Mouse (Mus musculus) stomach, embryonic 16.5 days (tissue): ENCODE results near the gene Ccnd3. TPM values are rescaled to one million over a fixed set of nuclear protein-coding genes. Genes with fewer than 3 reads are reported as not detected.
"Not testable (repeated sequence)": the region's sequence is repeated elsewhere in the genome, so short reads cannot be mapped to it uniquely, and the experiment has no call there.

Experiments
- ATAC-seq: fragments of 200-750 bp; cut with Nextera tagmentation; 2 replicates; pipeline ENCODE4 v1.8.0; 2017; ENCODE audit warnings: moderate number of reproducible peaks, moderate TSS enrichment; ENCODE audit not compliant: insufficient read depth, low FRiP score
- H3K27ac ChIP-seq: fragments of 300-500 bp; sonication (generic); 2 replicates; pipeline ENCODE4 v1.5.1; 2014; ENCODE audit warnings: low read length
- H3K27me3 ChIP-seq: fragments of 300-500 bp; sonication (generic); 2 replicates; pipeline ENCODE4 v1.6.1; 2014; ENCODE audit warnings: low read length, control low read depth, mixed read lengths; ENCODE audit not compliant: control insufficient read depth, insufficient read depth
- H3K36me3 ChIP-seq: fragments of 300-500 bp; sonication (generic); 2 replicates; pipeline ENCODE4 v1.6.1; 2014; ENCODE audit warnings: low read length; ENCODE audit not compliant: control insufficient read depth, insufficient read depth
- H3K4me1 ChIP-seq: fragments of 300-500 bp; sonication (generic); 2 replicates; pipeline ENCODE4 v1.6.1; 2014; ENCODE audit warnings: low read length, control low read depth, mixed read lengths; ENCODE audit not compliant: control insufficient read depth, insufficient read depth
- H3K4me2 ChIP-seq: fragments of 300-500 bp; sonication (generic); 2 replicates; pipeline ENCODE4 v1.6.1; 2014; ENCODE audit warnings: low read depth, low read length, mixed read lengths
- H3K4me3 ChIP-seq: fragments of 300-500 bp; sonication (generic); replicated peaks from 2 replicates; pipeline ENCODE4 v1.5.1; 2014; ENCODE audit warnings: mild to moderate bottlenecking, low read length
- H3K9ac ChIP-seq: fragments of 300-500 bp; sonication (generic); 2 replicates; pipeline ENCODE4 v1.6.1; 2014; ENCODE audit warnings: low read length
- H3K9me3 ChIP-seq: fragments of 300-500 bp; sonication (generic); replicated peaks from 2 replicates; pipeline ENCODE4 v1.6.1; 2016; ENCODE audit warnings: low read length, control low read depth; ENCODE audit not compliant: control insufficient read depth
- WGBS: fragments of 180-500 bp; shearing (Covaris S2); extraction: QIAGEN DNeasy Blood & Tissue Kit; methylation state at CpG from one replicate; pipeline ENCODE4 v1.1.7; 2014; 5-methylcytosine and 5-hydroxymethylcytosine counted together
- polyA plus RNA-seq: library from polyadenylated mRNA; unstranded; fragments of >200 nt; fragmentation: Nextera tagmentation; extraction: Ambion mirVana; gene quantifications from 2 replicates; pipeline ENCODE4 v1.2.1, GENCODE M21; 2015

The Ccnd3 gene
- polyA plus RNA-seq, 1 experiment from 2014 or later, result 340 TPM

DNA sequence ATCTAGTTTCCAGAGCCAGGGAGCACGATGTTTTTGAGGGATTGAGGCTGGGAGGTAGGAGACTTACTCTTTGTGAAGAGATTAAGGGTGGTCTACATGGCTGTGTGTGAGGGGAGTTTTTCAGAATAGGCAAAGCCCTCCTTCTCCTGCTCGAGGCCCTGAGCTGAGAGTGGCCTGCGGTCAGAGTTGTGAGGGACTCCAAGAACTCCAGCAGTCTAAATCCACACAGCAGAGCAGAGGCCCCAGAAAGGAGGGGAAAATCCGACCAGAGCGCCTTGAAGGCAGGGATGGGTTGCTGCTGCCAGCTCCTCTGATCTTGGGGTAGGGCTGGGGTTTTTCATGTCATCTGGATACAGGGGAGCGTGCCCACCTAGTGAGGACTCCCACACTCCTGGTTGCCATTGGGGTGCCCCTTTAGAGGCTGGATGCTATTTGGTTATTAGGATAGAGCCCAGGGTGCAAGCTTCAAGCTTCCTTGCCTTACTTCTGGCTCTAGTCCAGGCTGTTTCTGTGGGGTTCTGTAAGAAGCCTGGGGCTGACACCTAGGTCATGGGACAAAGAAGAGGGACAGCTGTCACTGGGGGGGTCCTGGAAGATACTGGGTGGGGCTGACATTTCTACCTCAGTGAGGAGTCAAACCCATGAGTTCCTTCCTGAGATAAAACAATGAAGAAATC lies 91.4 kb downstream of the Ccnd3 start:
- no peaks in the 10 kb centered on the region for H3K9me3 ChIP-seq
- no peaks in the 10 kb centered on the region for H3K27me3 ChIP-seq
- H3K4me1 ChIP-seq, result peaks cover 38% of the 10 kb centered on the region
- H3K27ac ChIP-seq, result peak overlapping the region; percentile 99
- ATAC-seq, result no peak
- H3K9ac ChIP-seq, result peak overlapping the region; percentile 85
- peaks cover 15% of the 10 kb centered on the region; the same call in 1 of the 2 replicates for H3K36me3 ChIP-seq
- WGBS, result 15% methylated on average over 6 of the region's 6 CpGs
- H3K4me3 ChIP-seq, result peak overlapping the region; percentile 81
- H3K4me2 ChIP-seq, result peak overlapping the region; percentile 74

DNA sequence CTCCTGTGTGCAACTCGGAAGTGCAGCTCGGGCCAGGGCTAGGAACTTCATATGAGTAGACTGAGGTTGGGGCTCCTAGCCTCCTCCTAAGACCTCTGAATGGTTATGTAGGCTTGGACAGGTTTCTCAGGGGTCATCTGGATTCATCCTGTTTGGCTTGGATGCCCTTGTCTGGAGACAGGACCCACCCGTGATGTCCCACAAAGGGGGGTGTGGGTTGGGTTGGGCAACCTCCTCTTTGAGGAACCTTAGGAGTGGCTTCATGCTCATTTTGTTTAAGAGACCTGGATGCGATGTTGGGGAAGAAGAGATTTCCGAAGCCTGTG lies 92.0 kb downstream of the Ccnd3 start:
- peak overlapping the region; percentile 99 for H3K27ac ChIP-seq
- H3K4me1 ChIP-seq, result peaks cover 38% of the 10 kb centered on the region
- peak overlapping the region; percentile 74 for H3K4me2 ChIP-seq
- no peaks in the 10 kb centered on the region for H3K9me3 ChIP-seq
- no peaks in the 10 kb centered on the region for H3K27me3 ChIP-seq
- ATAC-seq, result no peak
- peak overlapping the region; percentile 85 for H3K9ac ChIP-seq
- peak overlapping the region; percentile 81 for H3K4me3 ChIP-seq
- H3K36me3 ChIP-seq, result peaks cover 20% of the 10 kb centered on the region
- 41% methylated on average over 5 of the region's 5 CpGs for WGBS

DNA sequence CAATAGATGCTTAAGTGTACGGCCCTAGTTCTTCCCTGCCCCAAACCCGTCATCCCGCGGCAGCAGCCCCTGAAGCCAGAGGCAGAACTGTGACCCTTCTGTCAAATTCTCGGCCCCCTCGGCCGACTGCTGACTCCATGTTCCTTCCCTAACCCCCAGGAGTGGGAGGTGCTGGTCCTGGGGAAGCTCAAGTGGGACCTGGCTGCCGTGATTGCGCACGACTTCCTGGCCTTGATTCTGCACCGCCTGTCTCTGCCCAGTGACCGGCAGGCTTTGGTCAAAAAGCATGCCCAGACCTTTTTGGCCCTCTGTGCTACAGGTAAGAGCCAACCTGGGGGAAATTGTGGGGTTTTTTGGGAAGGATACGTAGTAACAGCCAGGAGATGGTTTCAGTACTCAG lies 92.4 kb downstream of the Ccnd3 start:
- WGBS, result 58% methylated on average over 13 of the region's 13 CpGs
- H3K4me3 ChIP-seq, result peak overlapping the region; percentile 81
- H3K9me3 ChIP-seq, result no peaks in the 10 kb centered on the region
- peak overlapping the region; percentile 85 for H3K9ac ChIP-seq
- H3K4me1 ChIP-seq, result peaks cover 38% of the 10 kb centered on the region
- peak overlapping the region; percentile 99 for H3K27ac ChIP-seq
- H3K4me2 ChIP-seq, result peak overlapping the region; percentile 74
- no peaks in the 10 kb centered on the region for H3K27me3 ChIP-seq
- no peak for ATAC-seq
- H3K36me3 ChIP-seq, result peaks cover 22% of the 10 kb centered on the region

DNA sequence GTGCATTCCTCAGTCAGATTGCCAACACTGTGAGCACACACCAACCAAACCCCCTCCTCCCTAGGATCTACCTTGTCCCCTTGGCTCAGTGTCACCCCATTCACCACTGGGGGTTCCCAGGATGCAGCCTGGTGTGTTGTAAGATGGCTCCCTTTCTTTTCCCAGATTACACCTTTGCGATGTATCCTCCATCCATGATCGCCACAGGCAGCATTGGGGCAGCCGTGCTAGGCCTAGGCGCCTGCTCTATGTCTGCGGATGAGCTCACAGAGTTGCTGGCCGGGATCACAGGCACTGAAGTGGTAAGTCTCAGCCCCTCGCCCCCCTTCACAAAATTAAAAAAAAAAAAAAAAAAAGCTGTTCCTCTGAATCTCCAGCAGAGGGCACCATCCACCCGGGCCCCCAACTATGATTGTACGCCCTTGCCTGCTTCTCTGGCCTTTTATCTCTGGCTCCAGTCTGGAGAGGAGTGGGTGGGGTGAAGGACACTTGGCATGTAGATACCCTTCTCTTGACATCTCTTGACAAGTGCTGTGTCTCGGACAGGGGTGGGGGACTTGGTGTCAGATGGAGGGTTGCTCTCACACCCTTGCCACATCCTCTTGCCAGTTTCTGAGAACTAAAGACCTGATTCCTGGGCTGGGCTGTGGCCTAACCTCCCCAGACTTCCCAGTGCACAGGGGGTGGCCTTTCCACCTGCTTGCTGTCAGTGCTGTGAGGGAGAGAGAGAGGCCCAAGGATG lies 93.2 kb downstream of the Ccnd3 start:
- no peaks in the 10 kb centered on the region for H3K27me3 ChIP-seq
- H3K27ac ChIP-seq, result peak overlapping the region; percentile 99
- H3K9me3 ChIP-seq, result no peaks in the 10 kb centered on the region
- peaks cover 32% of the 10 kb centered on the region for H3K4me1 ChIP-seq
- H3K36me3 ChIP-seq, result peaks cover 22% of the 10 kb centered on the region
- ATAC-seq, result no peak
- peak overlapping the region; percentile 81; the same call in 1 of the 2 replicates for H3K4me3 ChIP-seq
- WGBS, result 23% methylated on average over 10 of the region's 10 CpGs
- H3K4me2 ChIP-seq, result peak overlapping the region; percentile 74
- H3K9ac ChIP-seq, result peak overlapping the region; percentile 85

DNA sequence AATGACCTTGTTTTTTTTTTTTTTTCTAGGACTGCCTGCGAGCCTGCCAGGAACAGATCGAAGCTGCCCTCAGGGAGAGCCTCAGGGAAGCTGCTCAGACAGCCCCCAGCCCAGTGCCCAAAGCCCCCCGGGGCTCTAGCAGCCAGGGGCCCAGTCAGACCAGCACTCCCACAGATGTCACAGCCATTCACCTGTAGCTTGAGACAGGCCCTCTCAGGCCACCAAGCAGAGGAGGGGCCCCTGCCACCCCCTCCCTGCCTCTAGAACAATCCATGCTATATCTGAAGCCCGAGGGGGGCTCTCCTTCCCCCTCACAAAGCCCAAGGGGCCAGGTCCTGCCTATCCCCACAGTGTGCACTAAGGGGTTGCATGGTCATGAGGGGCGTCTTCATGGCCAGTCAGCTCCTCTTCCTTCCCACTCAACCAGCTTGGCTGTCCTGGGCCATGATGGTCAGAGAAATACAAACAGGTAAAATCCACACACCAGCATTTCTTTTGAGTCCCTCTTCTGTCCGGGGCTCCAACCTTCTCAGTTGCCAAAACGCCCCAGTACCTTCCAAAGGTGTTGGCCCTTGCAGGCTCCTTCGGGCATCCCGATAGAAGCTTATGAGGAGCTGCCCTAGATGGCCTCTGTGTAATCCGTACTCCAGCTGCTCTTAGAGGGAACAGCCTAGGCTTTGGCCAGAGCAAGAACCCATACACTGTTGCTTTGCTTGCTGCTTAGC lies 93.9 kb downstream of the Ccnd3 start:
- 77% methylated on average over 10 of the region's 10 CpGs for WGBS
- peaks cover 22% of the 10 kb centered on the region for H3K36me3 ChIP-seq
- not testable (repeated sequence) for H3K4me3 ChIP-seq, H3K9ac ChIP-seq, H3K4me2 ChIP-seq, ATAC-seq, H3K27me3 ChIP-seq, H3K9me3 ChIP-seq
- H3K4me1 ChIP-seq, result peaks cover 32% of the 10 kb centered on the region
- H3K27ac ChIP-seq, result peak overlapping the region; percentile 99

DNA sequence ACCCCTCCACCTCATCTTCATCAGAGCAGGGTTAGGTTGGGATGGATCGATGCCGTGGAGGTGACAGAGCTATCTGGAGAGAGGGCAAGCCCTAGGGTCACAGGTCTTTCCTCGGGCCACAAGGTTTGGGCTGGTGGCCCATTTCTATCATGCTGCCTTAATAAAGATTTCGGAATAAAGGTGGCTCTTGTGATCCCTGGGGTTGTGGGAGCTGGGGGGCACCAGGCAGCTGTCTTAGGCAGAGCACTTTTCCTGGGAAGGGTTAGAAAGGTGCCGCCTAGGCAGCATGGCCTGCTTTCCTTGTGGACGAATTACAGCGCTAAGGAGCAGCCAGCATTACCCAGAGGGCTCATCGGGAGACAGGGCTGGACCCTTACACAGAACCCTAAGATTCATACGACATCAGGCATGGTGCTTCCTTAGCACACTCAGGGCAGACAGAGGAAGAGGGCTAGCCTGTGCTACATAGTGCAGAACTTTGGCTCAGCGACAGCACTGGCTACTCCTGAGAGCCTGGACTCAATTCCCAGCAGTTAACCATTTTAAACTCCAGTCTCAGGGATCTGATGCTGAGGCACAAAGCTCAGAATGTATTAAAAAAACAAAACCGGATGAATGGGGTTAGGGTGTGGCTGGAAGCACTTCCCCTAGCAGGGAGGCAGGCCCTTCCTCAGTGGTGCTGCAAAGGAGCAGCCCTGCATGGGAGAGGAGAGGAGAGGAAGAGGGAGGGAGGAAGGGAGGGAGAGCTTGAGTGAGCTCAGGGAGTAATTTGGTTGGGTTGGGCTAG lies 94.9 kb downstream of the Ccnd3 start:
- H3K4me1 ChIP-seq, result peaks cover 32% of the 10 kb centered on the region
- H3K9ac ChIP-seq, result peak overlapping the region; percentile 11; the same call in 1 of the 2 replicates
- no peak overlapping the region for H3K4me3 ChIP-seq
- no peak overlapping the region for H3K4me2 ChIP-seq
- H3K9me3 ChIP-seq, result no peaks in the 10 kb centered on the region
- 67% methylated on average over 11 of the region's 11 CpGs for WGBS
- H3K27ac ChIP-seq, result peak overlapping the region; percentile 72
- H3K36me3 ChIP-seq, result peaks cover 25% of the 10 kb centered on the region
- no peak for ATAC-seq
- no peaks in the 10 kb centered on the region for H3K27me3 ChIP-seq

DNA sequence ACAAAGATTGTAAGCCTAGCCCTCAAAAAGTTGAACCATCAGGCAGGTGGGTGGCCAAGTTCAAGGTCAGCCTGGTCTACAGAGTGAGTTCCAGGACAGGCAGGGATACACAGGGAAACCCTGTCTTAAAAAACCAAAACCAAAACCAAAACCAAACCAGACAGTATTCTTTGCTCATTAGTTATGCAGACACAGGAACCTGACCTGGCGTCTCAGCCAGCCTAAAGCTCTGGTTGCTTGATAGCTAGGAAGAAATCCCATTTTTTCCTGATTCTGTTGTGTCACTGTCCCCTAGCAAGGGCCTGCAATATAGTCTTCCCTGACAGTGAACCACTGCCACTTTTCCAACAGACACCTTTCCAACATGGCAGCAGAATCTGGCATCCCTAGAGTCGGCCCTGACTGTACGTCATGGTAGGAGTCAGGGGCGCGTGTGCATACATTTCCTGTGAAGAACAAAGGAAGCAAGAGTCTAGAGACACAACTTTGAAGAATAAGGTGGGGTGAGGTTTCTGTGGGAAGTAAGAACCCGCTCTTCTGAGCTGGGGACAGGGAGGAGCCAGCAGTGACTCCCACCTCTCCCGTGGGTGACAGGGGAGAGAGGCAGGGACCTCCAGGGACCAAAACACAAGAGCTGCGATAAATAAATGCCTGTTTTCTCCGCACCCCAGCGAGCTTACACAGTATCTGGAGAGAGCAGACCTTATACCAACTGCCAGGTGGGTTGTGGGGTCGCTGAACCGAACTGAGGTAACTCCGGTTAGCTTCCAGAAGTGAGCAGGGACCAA lies 95.9 kb downstream of the Ccnd3 start:
- H3K9me3 ChIP-seq, result no peaks in the 10 kb centered on the region
- H3K4me2 ChIP-seq, result no peak overlapping the region
- no peak overlapping the region for H3K4me3 ChIP-seq
- no peak overlapping the region for H3K9ac ChIP-seq
- no peak for ATAC-seq
- no peaks in the 10 kb centered on the region for H3K27me3 ChIP-seq
- peak overlapping the region; percentile 72 for H3K27ac ChIP-seq
- H3K4me1 ChIP-seq, result peaks cover 27% of the 10 kb centered on the region
- 83% methylated on average over 13 of the region's 13 CpGs for WGBS
- peaks cover 25% of the 10 kb centered on the region for H3K36me3 ChIP-seq

DNA sequence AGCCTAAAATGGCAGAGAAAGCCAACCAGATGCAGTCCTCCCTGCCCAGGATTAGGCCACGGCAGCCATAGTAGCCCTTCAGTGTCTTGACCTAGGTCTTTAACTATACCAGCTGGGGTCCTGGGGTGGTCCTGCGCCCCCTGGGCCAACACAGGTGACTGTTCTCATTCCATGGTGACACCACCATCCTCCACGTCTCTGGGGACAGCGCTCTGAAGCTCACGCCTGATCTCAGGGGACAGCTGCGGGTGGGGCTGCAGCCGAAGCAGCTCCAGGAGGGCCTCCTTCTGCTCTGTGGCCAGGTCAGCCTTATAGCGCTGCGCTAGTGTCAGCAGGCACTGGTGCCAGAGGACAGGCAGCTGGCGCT lies 96.5 kb downstream of the Ccnd3 start:
- no peak overlapping the region for H3K4me2 ChIP-seq
- ATAC-seq, result no peak
- H3K9ac ChIP-seq, result no peak overlapping the region
- H3K4me3 ChIP-seq, result no peak overlapping the region
- peaks cover 25% of the 10 kb centered on the region for H3K36me3 ChIP-seq
- 89% methylated on average over 10 of the region's 10 CpGs for WGBS
- no peaks in the 10 kb centered on the region for H3K27me3 ChIP-seq
- peaks cover 22% of the 10 kb centered on the region for H3K4me1 ChIP-seq
- no peaks in the 10 kb centered on the region for H3K9me3 ChIP-seq
- H3K27ac ChIP-seq, result no peak overlapping the region
